Mouse (Mus musculus) erythroblast, adult 5-6 weeks (primary cell): ENCODE measurements around the gene AK157302. TPM values are rescaled to one million over a fixed set of nuclear protein-coding genes. Genes with fewer than 3 reads are reported as not detected.

ENCODE experiments used
- ATAC-seq: replicated peaks from 2 replicates; pipeline ENCODE4 v1.8.0; 2016; ENCODE audit warnings: moderate number of reproducible peaks, mild to moderate bottlenecking, moderate TSS enrichment, inconsistent platforms; ENCODE audit not compliant: poor library complexity, low FRiP score, severe bottlenecking
- total RNA-seq, 2 experiments: library from RNA; stranded (forward) in 1 of 2; stranded (reverse) in 1 of 2; fragments of 150-400 nt in 1 of 2; fragments of 200-764, 138-1000 nt in 1 of 2; gene quantifications; 2 replicates each; pipeline versions ENCODE4 v1.2.3 to v1.2.4; 2015 to 2017; ENCODE audit warnings: low replicate concordance in 2 of 2

AK157302 gene
- total RNA-seq, 2 experiments from 2014 or later = 0.77 to 7.8 TPM

GRCm38 (mm10) chr13:21530781-21531201 is 35.8 kb downstream of the AK157302 start, which contains the start of gene Zkscan8:
Gene Zkscan8 (minus strand): TSS chr13:21531120.
- ATAC-seq = peak; percentile 87

GRCm38 (mm10) chr13:21542708-21543107 is 47.7 kb downstream of the AK157302 start, which contains the start of gene Olfr1366:
Gene Olfr1366 (minus strand): TSS chr13:21542808.
- no peak for ATAC-seq

Other genes with a start within 250 kb of the AK157302 start
- not detected in 2 replicates for gene Gpx5, start 202.5 kb upstream of the AK157302 start, total RNA-seq (2015; ENCODE audit: low replicate concordance)
- not detected in 2 replicates for gene Gpx5, start 202.5 kb upstream of the AK157302 start, total RNA-seq (2017; ENCODE audit: low replicate concordance)
- gene Gpx6, start 183.1 kb upstream of the AK157302 start, total RNA-seq (2015; ENCODE audit: low replicate concordance) = not detected in 2 replicates
- gene Gpx6, start 183.1 kb upstream of the AK157302 start, total RNA-seq (2017; ENCODE audit: low replicate concordance) = not detected in 2 replicates
- gene Olfr1367, start 148.3 kb upstream of the AK157302 start, total RNA-seq (2015; ENCODE audit: low replicate concordance) = not detected in 2 replicates
- not detected in 2 replicates for gene Olfr1367, start 148.3 kb upstream of the AK157302 start, total RNA-seq (2017; ENCODE audit: low replicate concordance)
- 0.84 TPM in 1 of 2 replicates, not detected in the other for gene Zscan12, start 132.4 kb upstream of the AK157302 start, total RNA-seq (2015; ENCODE audit: low replicate concordance)
- gene Zscan12, start 132.4 kb upstream of the AK157302 start, total RNA-seq (2017; ENCODE audit: low replicate concordance) = 0.70 and 1.4 TPM in 2 replicates
- 16.9 and 23.6 TPM in 2 replicates for gene Zkscan3, start 92.5 kb upstream of the AK157302 start, total RNA-seq (2015; ENCODE audit: low replicate concordance)
- gene Zkscan3, start 92.5 kb upstream of the AK157302 start, total RNA-seq (2017; ENCODE audit: low replicate concordance) = 13.9 and 19.9 TPM in 2 replicates
- gene Pgbd1, start 54.2 kb upstream of the AK157302 start, total RNA-seq (2015; ENCODE audit: low replicate concordance) = not detected in 2 replicates
- gene Pgbd1, start 54.2 kb upstream of the AK157302 start, total RNA-seq (2017; ENCODE audit: low replicate concordance) = 1.1 TPM in 1 of 2 replicates, not detected in the other
- gene Zscan26, start 41.5 kb upstream of the AK157302 start, total RNA-seq (2015; ENCODE audit: low replicate concordance) = 3.8 and 4.8 TPM in 2 replicates
- 1.7 and 2.2 TPM in 2 replicates for gene Zscan26, start 41.5 kb upstream of the AK157302 start, total RNA-seq (2017; ENCODE audit: low replicate concordance)
- 1.3 TPM in 1 of 2 replicates, not detected in the other for gene Nkapl, start 26.7 kb upstream of the AK157302 start, total RNA-seq (2015; ENCODE audit: low replicate concordance)
- gene Nkapl, start 26.7 kb upstream of the AK157302 start, total RNA-seq (2017; ENCODE audit: low replicate concordance) = not detected in 2 replicates
- not detected in 2 replicates for gene Zkscan4, start 16.3 kb upstream of the AK157302 start, total RNA-seq (2015; ENCODE audit: low replicate concordance)
- not detected in 2 replicates for gene Zkscan4, start 16.3 kb upstream of the AK157302 start, total RNA-seq (2017; ENCODE audit: low replicate concordance)
- gene Gm10065, start 15.8 kb upstream of the AK157302 start, total RNA-seq (2015; ENCODE audit: low replicate concordance) = not detected in 2 replicates
- gene Gm10065, start 15.8 kb upstream of the AK157302 start, total RNA-seq (2017; ENCODE audit: low replicate concordance) = not detected in 2 replicates
- gene Gm11273, start 6.2 kb downstream of the AK157302 start, total RNA-seq (2015; ENCODE audit: low replicate concordance) = 12.1 TPM in 1 of 2 replicates, not detected in the other
- gene Gm11273, start 6.2 kb downstream of the AK157302 start, total RNA-seq (2017; ENCODE audit: low replicate concordance) = 1.3 TPM in 1 of 2 replicates, not detected in the other
- gene Zkscan8, start 35.9 kb downstream of the AK157302 start, total RNA-seq (2015; ENCODE audit: low replicate concordance) = 2.1 and 5.4 TPM in 2 replicates
- 1.7 and 3.4 TPM in 2 replicates for gene Zkscan8, start 35.9 kb downstream of the AK157302 start, total RNA-seq (2017; ENCODE audit: low replicate concordance)
- not detected in 2 replicates for gene Olfr1366, start 47.6 kb downstream of the AK157302 start, total RNA-seq (2015; ENCODE audit: low replicate concordance)
- gene Olfr1366, start 47.6 kb downstream of the AK157302 start, total RNA-seq (2017; ENCODE audit: low replicate concordance) = not detected in 2 replicates
- gene Olfr1535, start 64.7 kb downstream of the AK157302 start, total RNA-seq (2015; ENCODE audit: low replicate concordance) = not detected in 2 replicates
- 0.84 TPM in 1 of 2 replicates, not detected in the other for gene Olfr1535, start 64.7 kb downstream of the AK157302 start, total RNA-seq (2017; ENCODE audit: low replicate concordance)
- not detected in 2 replicates for gene Olfr1364, start 86.5 kb downstream of the AK157302 start, total RNA-seq (2015; ENCODE audit: low replicate concordance)
- gene Olfr1364, start 86.5 kb downstream of the AK157302 start, total RNA-seq (2017; ENCODE audit: low replicate concordance) = not detected in 2 replicates
- gene Olfr1362, start 118.8 kb downstream of the AK157302 start, total RNA-seq (2015; ENCODE audit: low replicate concordance) = not detected in 2 replicates
- gene Olfr1362, start 118.8 kb downstream of the AK157302 start, total RNA-seq (2017; ENCODE audit: low replicate concordance) = not detected in 2 replicates
- gene Olfr11, start 147.3 kb downstream of the AK157302 start, total RNA-seq (2015; ENCODE audit: low replicate concordance) = not detected in 2 replicates
- gene Olfr11, start 147.3 kb downstream of the AK157302 start, total RNA-seq (2017; ENCODE audit: low replicate concordance) = not detected in 2 replicates
- not detected in 2 replicates for gene Olfr1361, start 168.2 kb downstream of the AK157302 start, total RNA-seq (2015; ENCODE audit: low replicate concordance)
- gene Olfr1361, start 168.2 kb downstream of the AK157302 start, total RNA-seq (2017; ENCODE audit: low replicate concordance) = not detected in 2 replicates
- not detected in 2 replicates for gene Olfr1360, start 182.2 kb downstream of the AK157302 start, total RNA-seq (2015; ENCODE audit: low replicate concordance)
- not detected in 2 replicates for gene Olfr1360, start 182.2 kb downstream of the AK157302 start, total RNA-seq (2017; ENCODE audit: low replicate concordance)
- not detected in 2 replicates for gene Olfr1359, start 202.9 kb downstream of the AK157302 start, total RNA-seq (2015; ENCODE audit: low replicate concordance)
- 0.34 and 0.42 TPM in 2 replicates for gene Olfr1359, start 202.9 kb downstream of the AK157302 start, total RNA-seq (2017; ENCODE audit: low replicate concordance)
- 91.5 and 110 TPM in 2 replicates for gene Hist1h2bl, start 220.9 kb downstream of the AK157302 start, total RNA-seq (2015; ENCODE audit: low replicate concordance)
- 213 and 268 TPM in 2 replicates for gene Hist1h2bl, start 220.9 kb downstream of the AK157302 start, total RNA-seq (2017; ENCODE audit: low replicate concordance)
- 6.1 TPM in 1 of 2 replicates, not detected in the other for gene Hist1h2ai, start 221.2 kb downstream of the AK157302 start, total RNA-seq (2015; ENCODE audit: low replicate concordance)
- 1,027 and 1,342 TPM in 2 replicates for gene Hist1h2ai, start 221.2 kb downstream of the AK157302 start, total RNA-seq (2017; ENCODE audit: low replicate concordance)
- 16.7 TPM in 1 of 2 replicates, not detected in the other for gene Hist1h3h, start 222.4 kb downstream of the AK157302 start, total RNA-seq (2015; ENCODE audit: low replicate concordance)
- gene Hist1h3h, start 222.4 kb downstream of the AK157302 start, total RNA-seq (2017; ENCODE audit: low replicate concordance) = 69.1 and 159 TPM in 2 replicates
- 65.8 and 82.8 TPM in 2 replicates for gene Hist1h2bm, start 226.8 kb downstream of the AK157302 start, total RNA-seq (2015; ENCODE audit: low replicate concordance)
- 254 and 277 TPM in 2 replicates for gene Hist1h2bm, start 226.8 kb downstream of the AK157302 start, total RNA-seq (2017; ENCODE audit: low replicate concordance)
- not detected in 2 replicates for gene Hist1h4j, start 239.8 kb downstream of the AK157302 start, total RNA-seq (2015; ENCODE audit: low replicate concordance)
- gene Hist1h4j, start 239.8 kb downstream of the AK157302 start, total RNA-seq (2017; ENCODE audit: low replicate concordance) = 148 and 152 TPM in 2 replicates